Mouse (Mus musculus): ENCODE measurements around the gene Ctdsp2. TPM values are rescaled to one million over a fixed set of nuclear protein-coding genes. Genes with fewer than 3 reads are reported as not detected.
A peak's percentile ranks its signal among the peaks of the same experiment; 100 is the strongest.

Gene Ctdsp2
- 57.5 TPM for polyA plus RNA-seq (2012; fragmentation: generic; extraction: Trizol)
- long read RNA-seq, experiment 1, full-length matches to known transcripts = 1 of 28 reads
- long read RNA-seq, experiment 1, partial matches to known transcripts = 0 of 28 reads
- long read RNA-seq, experiment 1, other reads (novel, unspliced or antisense) = 27 of 28 reads
- long read RNA-seq, experiment 2, full-length matches to known transcripts = 2 of 6 reads
- long read RNA-seq, experiment 2, partial matches to known transcripts = 3 of 6 reads
- long read RNA-seq, experiment 2, other reads (novel, unspliced or antisense) = 1 of 6 reads

DNA sequence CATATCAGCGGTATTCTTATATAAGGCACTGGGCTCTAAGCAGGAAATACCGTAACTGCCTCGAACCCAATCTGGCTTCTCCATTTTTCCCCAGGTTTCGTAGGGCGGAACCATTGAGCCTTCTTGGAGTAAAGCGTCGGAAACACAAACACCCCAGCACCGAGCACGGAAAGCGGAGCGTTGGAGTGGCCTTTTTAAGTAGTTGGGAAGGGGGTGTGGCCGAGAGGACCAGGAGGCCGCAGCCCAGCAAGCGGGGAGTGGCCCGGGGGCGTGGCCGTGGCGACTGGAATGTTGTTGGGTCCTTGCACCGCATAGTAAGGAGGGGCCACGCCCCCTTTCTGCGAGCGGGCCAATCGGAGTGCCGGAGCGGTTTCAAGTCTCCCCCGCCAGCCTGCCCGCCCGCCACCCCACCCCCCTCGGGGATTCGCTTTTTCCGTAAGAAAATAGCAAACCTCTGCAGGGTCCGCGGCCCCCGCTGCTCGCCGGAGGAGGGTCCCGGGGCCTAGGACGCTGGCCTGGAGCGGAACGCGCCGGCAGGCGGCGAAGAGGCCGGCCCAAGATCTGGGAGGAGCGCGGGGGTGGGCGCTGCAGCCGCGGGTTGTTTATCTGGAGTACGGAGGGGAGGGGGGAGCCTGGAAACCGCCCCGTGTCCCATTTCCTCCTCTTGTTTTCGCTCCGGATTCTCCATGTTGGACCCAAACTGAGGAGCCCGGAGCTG, at the start of gene Ctdsp2:
Gene Ctdsp2, plus strand, starts transcription at position 441 of the 718 bp plus-strand sequence.
- H3K36me3 ChIP-seq (ENCODE audit: control insufficient read depth, insufficient read depth) = peaks cover 13% of the 10 kb centered on the region
- peak within 1 kb of the TSS; percentile 85 for H3K4me3 ChIP-seq (ENCODE audit: insufficient read depth, poor library complexity, severe bottlenecking)
- peaks cover 39% of the 10 kb centered on the region for H3K79me3 ChIP-seq (ENCODE audit: low read depth)
- peaks cover 44% of the 10 kb centered on the region for H3K79me2 ChIP-seq (ENCODE audit: control insufficient read depth, insufficient read depth)
- TF ChIP-seq MYOG (IDR thresholded peaks at IDR 0.05; ENCODE audit: control insufficient read depth, extremely low read depth, insufficient read length) = no peak
- TF ChIP-seq USF1 (IDR thresholded peaks at IDR 0.05; ENCODE audit: low read depth) = no peak
- TF ChIP-seq CTCF (IDR thresholded peaks at IDR 0.05; ENCODE audit: control insufficient read depth, insufficient read depth, insufficient read length) = no peak
- no peak for TF ChIP-seq MYOD1 (IDR thresholded peaks at IDR 0.05; ENCODE audit: control insufficient read depth, insufficient read length, low read depth)
- TF ChIP-seq CEBPB (IDR thresholded peaks at IDR 0.05; ENCODE audit: low read depth) = no peak
- no peak for TF ChIP-seq MAX (IDR thresholded peaks at IDR 0.05)
- no peak for TF ChIP-seq FOSL1 (IDR thresholded peaks at IDR 0.05; ENCODE audit: insufficient read depth, low read length, poor library complexity, severe bottlenecking)
- peak within 1 kb of the TSS; percentile 82 for H3ac ChIP-seq (ENCODE audit: control insufficient read depth, insufficient read length, low read depth)
- H3K27me3 ChIP-seq (ENCODE audit: control insufficient read depth, insufficient read depth, insufficient read length) = no peaks in the 10 kb centered on the region

GRCm38 (mm10) chr10:126928819-126929206, 49.7 kb upstream of the Ctdsp2 start:
- H3K27me3 ChIP-seq (ENCODE audit: control insufficient read depth, insufficient read depth, insufficient read length) = no peaks in the 10 kb centered on the region
- H3K36me3 ChIP-seq (ENCODE audit: control insufficient read depth, insufficient read depth) = no peaks in the 10 kb centered on the region
- peak overlapping the region; percentile 26 for H3K4me3 ChIP-seq (ENCODE audit: insufficient read depth, poor library complexity, severe bottlenecking)
- TF ChIP-seq USF1 (IDR thresholded peaks at IDR 0.05; ENCODE audit: low read depth) (no peak), MYOD1 (IDR thresholded peaks at IDR 0.05; ENCODE audit: control insufficient read depth, insufficient read length, low read depth) (no peak), CTCF (IDR thresholded peaks at IDR 0.05; ENCODE audit: control insufficient read depth, insufficient read depth, insufficient read length) (no peak), FOSL1 (IDR thresholded peaks at IDR 0.05; ENCODE audit: insufficient read depth, low read length, poor library complexity, severe bottlenecking) (no peak), CEBPB (IDR thresholded peaks at IDR 0.05; ENCODE audit: low read depth) (no peak), MYOG (IDR thresholded peaks at IDR 0.05; ENCODE audit: control insufficient read depth, extremely low read depth, insufficient read length) (no peak), MAX (IDR thresholded peaks at IDR 0.05) (no peak)
- H3ac ChIP-seq (ENCODE audit: control insufficient read depth, insufficient read length, low read depth) = peak overlapping the region; percentile 91
- no peaks in the 10 kb centered on the region for H3K79me3 ChIP-seq (ENCODE audit: low read depth)
- H3K79me2 ChIP-seq (ENCODE audit: control insufficient read depth, insufficient read depth) = no peaks in the 10 kb centered on the region

GRCm38 (mm10) chr10:126929543-126929942, 49.0 kb upstream of the Ctdsp2 start:
- H3K79me2 ChIP-seq (ENCODE audit: control insufficient read depth, insufficient read depth) = no peaks in the 10 kb centered on the region
- H3K4me3 ChIP-seq (ENCODE audit: insufficient read depth, poor library complexity, severe bottlenecking) = no peak overlapping the region
- H3K27me3 ChIP-seq (ENCODE audit: control insufficient read depth, insufficient read depth, insufficient read length) = no peaks in the 10 kb centered on the region
- no peak for TF ChIP-seq USF1 (IDR thresholded peaks at IDR 0.05; ENCODE audit: low read depth)
- no peak overlapping the region for H3ac ChIP-seq (ENCODE audit: control insufficient read depth, insufficient read length, low read depth)
- H3K36me3 ChIP-seq (ENCODE audit: control insufficient read depth, insufficient read depth) = no peaks in the 10 kb centered on the region
- H3K79me3 ChIP-seq (ENCODE audit: low read depth) = no peaks in the 10 kb centered on the region

- Histone ChIP-seq H3K79me3 (ENCODE audit: low read depth) (no peaks in the 10 kb centered on the region), H3K79me2 (ENCODE audit: control insufficient read depth, insufficient read depth) (no peaks in the 10 kb centered on the region), H3K36me3 (ENCODE audit: control insufficient read depth, insufficient read depth) (no peaks in the 10 kb centered on the region), H3ac (ENCODE audit: control insufficient read depth, insufficient read length, low read depth) (no peak overlapping the region), H3K4me3 (ENCODE audit: insufficient read depth, poor library complexity, severe bottlenecking) (no peak overlapping the region), H3K27me3 (ENCODE audit: control insufficient read depth, insufficient read depth, insufficient read length) (no peaks in the 10 kb centered on the region)
- no peak for TF ChIP-seq CEBPB (IDR thresholded peaks at IDR 0.05; ENCODE audit: low read depth)
- TF ChIP-seq MYOD1 (IDR thresholded peaks at IDR 0.05; ENCODE audit: control insufficient read depth, insufficient read length, low read depth) = no peak
- no peak for TF ChIP-seq FOSL1 (IDR thresholded peaks at IDR 0.05; ENCODE audit: insufficient read depth, low read length, poor library complexity, severe bottlenecking)
- TF ChIP-seq CTCF (IDR thresholded peaks at IDR 0.05; ENCODE audit: control insufficient read depth, insufficient read depth, insufficient read length) = no peak
- no peak for TF ChIP-seq MYOG (IDR thresholded peaks at IDR 0.05; ENCODE audit: control insufficient read depth, extremely low read depth, insufficient read length)
- no peak for TF ChIP-seq USF1 (IDR thresholded peaks at IDR 0.05; ENCODE audit: low read depth)
- TF ChIP-seq MAX (IDR thresholded peaks at IDR 0.05) = no peak
Measured at GRCm38 (mm10) chr10:126930270-126931121, 48.0 kb upstream of the Ctdsp2 start.

GRCm38 (mm10) chr10:126931123-126931759, 47.3 kb upstream of the Ctdsp2 start:
- no peaks in the 10 kb centered on the region for H3K36me3 ChIP-seq (ENCODE audit: control insufficient read depth, insufficient read depth)
- no peak overlapping the region for H3K4me3 ChIP-seq (ENCODE audit: insufficient read depth, poor library complexity, severe bottlenecking)
- no peak overlapping the region for H3ac ChIP-seq (ENCODE audit: control insufficient read depth, insufficient read length, low read depth)
- H3K27me3 ChIP-seq (ENCODE audit: control insufficient read depth, insufficient read depth, insufficient read length) = no peaks in the 10 kb centered on the region
- TF ChIP-seq MYOG (IDR thresholded peaks at IDR 0.05; ENCODE audit: control insufficient read depth, extremely low read depth, insufficient read length) (no peak), FOSL1 (IDR thresholded peaks at IDR 0.05; ENCODE audit: insufficient read depth, low read length, poor library complexity, severe bottlenecking) (no peak), MAX (IDR thresholded peaks at IDR 0.05) (no peak), USF1 (IDR thresholded peaks at IDR 0.05; ENCODE audit: low read depth) (no peak), CTCF (IDR thresholded peaks at IDR 0.05; ENCODE audit: control insufficient read depth, insufficient read depth, insufficient read length) (no peak), MYOD1 (IDR thresholded peaks at IDR 0.05; ENCODE audit: control insufficient read depth, insufficient read length, low read depth) (no peak), CEBPB (IDR thresholded peaks at IDR 0.05; ENCODE audit: low read depth) (no peak)
- no peaks in the 10 kb centered on the region for H3K79me2 ChIP-seq (ENCODE audit: control insufficient read depth, insufficient read depth)
- no peaks in the 10 kb centered on the region for H3K79me3 ChIP-seq (ENCODE audit: low read depth)
